Mouse (Mus musculus): ENCODE measurements at regions not wholly inside any gene's neighbourhood (a gene's known extent, or its start where the extent isn't known, plus 50 kb on each side); places are given as distances from the start of the nearest gene placed in this dataset.

DNA sequence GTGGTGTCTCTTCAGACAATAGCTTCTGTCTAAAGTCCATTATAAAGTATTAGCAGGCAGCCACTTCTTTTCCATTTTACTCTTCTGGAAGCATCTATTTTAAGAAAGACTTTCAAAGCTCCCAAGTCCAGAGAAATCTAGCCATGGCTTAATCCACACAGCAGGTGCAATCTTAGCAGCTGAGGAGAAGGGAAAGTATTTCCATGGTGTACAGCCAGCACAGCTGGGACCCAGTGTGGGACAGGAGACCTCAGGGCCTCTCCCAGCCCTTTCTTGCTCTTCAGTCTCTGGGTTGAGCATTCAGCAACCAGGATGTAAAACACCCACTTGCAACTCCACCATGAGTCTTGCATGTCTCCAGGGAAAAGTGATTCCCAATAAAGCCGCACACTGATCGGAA, 202.8 kb downstream of the Gadd45g start:
- no peak for DNase-seq (ENCODE audit: low spot score)

DNA sequence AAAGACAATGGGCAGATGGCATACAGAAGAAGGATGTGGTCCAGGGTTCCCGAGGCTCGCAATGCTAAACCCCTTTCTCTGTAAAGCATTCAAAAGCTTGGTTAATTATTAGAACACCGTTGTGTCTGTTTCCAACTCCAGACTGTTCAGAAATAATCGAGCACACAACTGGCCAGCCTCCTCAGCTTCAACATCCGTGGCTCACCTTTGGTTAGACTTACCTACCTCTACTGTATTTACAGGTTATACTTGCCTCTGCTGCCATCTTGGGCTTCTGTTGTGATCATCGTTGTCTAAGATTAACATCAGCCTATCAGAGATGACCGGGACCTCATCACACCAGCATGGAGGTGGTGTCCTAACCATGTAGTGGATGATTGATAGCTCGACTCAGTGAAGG, 209.3 kb downstream of the Gadd45g start:
- DNase-seq (ENCODE audit: low spot score), result no peak

DNA sequence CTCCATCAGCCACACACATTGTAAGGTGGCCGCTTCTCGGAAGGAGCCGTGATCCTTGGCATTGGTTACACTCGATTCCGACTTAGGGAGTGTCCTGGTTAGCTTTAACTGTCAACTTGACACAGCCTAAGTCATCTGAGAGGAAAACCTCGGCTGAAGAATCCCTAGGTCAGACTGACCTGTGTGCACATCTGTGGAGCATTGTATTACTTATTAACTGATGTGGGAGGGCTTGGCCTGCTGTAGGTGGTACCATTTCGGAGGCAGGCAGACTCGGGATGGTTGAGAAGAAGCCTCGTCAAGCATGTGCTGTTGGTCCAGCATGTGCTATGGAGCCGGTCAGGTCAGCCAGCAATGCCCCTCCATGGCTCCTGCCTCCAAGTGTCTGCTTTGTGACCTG, 211.0 kb downstream of the Gadd45g start:
- DNase-seq (ENCODE audit: low spot score), result no peak

DNA sequence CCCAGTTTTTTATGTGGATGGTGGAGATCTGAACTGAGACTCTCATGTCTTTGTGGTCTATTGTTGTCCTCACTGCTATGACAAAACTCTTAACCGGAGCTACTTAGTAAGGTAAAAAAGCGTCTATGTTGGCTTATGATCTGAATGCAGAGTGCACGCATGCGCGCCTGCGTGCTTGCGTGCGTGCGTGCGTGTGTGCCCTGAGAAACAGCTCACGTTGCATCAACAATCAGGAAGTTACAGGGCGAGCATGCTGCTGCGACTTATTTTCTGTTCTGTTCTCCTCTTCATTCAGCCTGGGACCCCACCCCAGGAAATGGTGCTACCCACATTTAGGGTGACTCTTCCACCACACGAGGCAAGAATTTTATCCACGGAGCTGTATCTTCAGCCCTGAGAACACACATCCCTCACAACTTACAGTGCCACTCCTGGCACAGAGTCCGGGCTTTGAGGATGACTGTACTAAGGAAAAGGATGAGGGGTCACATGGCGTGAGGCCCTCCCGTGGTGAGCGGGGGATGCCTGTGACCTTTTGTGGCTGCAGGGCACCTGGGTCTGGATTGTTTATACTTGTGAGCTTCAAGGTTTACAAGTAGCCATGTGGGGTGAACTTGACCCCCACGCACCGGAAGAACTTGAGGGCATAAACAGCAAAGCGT, 213.4 kb downstream of the Gadd45g start:
- peak; percentile 44 for DNase-seq (ENCODE audit: low spot score)

DNA sequence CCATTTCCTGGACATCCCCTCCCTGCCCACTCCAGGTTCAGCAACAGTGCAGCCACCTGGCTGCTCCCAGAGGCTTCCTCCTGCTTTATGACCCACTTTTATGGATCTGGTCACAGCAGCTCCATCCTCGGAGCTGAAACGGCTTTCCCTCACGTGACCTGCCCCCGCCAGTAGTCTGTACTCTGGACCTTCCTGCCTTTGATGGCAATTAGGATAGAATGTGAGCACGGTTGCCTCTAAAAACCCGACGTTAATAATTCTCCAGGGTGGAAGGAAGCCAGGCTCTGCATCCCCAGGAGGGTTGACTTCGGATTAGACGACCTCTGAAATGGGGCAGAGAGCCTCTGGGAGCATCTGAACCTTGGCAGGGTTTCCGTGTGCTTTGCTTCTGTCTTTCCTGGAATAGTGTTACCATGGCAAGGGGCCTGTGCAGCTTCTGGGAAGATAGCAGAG, 214.0 kb downstream of the Gadd45g start:
- DNase-seq (ENCODE audit: low spot score), result no peak

DNA sequence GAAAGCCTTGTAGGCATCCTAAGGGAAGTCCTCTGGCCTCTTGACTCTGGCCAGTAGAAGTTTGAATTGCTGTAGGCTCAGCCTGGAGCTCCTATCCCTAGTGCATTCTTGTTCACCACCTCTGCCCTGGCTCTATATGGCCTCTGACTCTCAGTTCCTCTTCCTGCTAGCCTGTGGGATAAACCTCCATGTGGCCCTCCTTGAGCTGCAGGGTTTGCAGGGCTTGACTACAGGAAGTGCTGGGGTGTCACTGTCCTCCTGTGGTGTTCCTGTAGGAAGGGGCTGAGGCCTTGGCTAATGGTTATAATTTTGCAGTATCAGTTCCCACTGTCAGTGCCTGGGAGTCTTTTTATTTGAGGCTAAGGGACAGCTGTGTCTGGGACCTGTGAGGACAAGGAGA, 215.0 kb downstream of the Gadd45g start:
- no peak for DNase-seq (ENCODE audit: low spot score)

DNA sequence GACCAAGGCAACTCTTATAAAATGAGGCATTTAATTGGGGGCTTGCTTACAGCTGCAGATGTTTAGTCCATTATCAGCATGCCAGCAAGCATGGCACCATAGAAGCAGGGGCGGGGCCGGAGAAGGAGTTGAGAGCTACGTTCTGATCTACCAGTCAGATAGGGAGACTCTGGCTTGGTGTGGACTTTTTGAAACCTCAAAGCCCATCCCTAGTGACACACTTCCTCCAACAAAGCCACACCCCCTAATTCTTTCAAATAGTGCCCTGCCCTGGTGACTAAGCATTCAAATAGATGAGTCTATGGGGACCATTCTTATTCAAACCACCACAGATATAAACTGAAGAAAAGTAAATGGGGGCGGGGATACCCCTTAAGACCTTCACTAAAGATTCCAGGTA, 215.4 kb downstream of the Gadd45g start:
- no peak for DNase-seq (ENCODE audit: low spot score)

DNA sequence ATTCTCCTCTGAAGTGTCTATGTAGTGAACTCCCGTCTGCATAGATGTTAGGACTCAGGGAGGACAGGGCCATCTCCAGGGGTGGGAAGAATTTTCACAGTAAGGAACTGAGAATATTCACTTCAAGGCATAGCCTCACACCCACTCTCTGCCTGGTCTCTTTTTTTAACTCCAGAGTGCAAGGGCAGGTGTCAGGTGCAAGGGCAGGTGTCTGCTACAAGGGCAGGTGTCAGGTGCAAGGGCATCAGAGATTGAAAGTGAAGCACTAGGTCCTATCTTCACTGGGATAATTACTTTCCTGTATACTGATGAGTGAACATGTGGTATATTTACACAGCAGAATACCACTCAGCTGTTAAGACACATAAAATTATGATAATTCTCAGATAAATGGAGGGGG, 216.1 kb downstream of the Gadd45g start:
- DNase-seq (ENCODE audit: low spot score), result no peak

DNA sequence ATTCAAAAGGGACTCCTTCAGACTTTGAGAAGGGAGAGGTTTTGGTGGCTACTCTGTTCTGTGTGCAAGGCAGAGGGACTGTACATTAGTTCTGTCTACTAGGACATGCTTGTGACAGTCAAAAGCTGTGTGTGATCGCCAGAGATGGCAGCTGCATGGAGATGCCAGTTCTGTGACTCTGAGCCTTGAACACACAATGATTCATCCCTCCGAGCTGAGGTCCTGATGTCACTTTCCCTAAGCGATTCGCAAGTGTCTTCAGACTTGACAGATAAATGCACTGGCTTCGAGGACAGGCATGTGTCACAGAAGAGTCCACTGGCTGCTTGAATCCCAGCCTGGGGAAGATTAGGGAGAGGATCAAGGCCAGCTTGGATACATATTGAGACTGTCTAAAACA, 218.8 kb downstream of the Gadd45g start:
- DNase-seq (ENCODE audit: low spot score), result no peak

DNA sequence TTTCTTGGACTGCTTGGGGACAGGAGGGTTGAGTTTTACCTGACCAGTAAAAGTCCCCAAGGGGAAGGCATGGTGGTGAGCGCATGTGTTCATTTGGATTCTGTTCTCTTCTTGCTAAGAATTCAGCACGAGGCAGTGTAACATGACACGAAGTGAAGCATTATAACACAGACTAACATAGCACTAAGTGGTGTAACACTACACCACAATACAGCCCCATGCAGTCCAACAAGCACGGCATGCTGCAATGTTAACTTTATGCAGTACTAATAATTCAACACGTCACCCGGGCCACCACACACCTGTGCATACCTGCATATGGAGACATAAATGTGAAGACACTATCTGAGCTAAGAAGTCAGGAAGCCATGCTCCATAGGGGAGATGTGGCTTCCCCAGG, 219.2 kb downstream of the Gadd45g start:
- DNase-seq (ENCODE audit: low spot score), result no peak

DNA sequence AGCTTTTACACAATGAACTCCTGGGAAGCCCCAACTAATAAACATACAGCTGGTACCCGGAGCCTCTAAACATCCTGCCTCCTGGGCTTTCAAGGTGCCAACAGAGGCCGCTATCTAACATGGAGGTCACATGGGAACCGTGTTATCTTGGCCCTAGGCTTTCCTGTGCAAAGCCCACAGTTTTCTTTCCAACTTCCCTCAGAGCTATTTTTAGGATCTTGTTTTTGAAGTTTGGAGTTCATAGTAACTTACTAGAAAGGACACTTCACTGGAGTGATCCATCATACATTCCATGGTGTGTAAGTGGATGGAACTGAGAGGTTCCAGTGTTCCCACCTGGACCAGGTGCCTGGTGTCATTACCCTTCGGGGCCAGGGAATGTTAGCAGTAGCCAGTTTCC, 220.6 kb downstream of the Gadd45g start:
- DNase-seq (ENCODE audit: low spot score), result no peak

DNA sequence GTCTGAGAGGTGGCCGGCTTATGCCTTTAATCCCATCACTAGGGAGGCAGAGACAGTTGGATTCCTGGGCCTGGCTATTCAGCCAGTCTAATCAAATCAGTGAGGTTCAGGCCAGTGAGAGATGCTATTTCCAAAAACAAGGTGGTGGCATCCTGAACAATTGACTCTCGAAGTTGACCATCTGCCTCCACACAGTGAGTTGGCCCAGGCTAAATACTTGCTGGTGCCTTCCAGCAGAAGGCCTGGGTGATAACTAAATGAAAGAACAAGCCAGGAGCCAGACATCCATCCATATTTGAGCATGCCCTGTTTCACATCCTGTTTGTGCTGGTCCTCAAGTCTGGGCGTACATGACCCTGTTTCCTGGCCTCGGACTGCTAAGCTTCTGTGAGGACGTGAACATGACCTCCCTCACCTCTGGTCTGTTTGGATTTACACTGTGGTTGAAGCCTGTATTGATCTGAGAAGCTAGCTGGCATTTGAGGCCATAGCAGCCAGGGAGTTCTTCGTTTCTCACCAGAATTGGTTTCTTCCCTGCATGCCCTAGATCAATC, 222.5 kb downstream of the Gadd45g start:
- no peak for DNase-seq (ENCODE audit: low spot score)

DNA sequence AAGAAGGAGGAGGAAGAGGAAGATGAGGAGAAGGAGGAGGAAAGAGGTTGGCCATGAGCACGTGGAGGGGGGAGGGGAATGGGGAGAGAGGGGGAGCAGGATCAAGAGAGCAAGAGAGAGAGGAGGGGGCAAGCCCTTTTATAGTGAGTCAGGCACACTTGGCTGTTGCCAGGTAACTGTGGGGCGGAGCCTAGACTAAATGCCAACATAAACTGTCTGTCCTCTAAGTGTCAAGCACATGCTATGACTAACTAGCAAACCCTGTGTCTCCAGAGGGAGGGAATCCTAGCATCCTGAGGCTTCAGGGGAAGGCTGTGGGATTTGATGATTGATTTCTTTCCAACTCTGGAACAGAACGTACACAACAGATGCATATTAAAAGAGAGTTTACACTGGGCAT, 223.2 kb downstream of the Gadd45g start:
- no peak for DNase-seq (ENCODE audit: low spot score)

DNA sequence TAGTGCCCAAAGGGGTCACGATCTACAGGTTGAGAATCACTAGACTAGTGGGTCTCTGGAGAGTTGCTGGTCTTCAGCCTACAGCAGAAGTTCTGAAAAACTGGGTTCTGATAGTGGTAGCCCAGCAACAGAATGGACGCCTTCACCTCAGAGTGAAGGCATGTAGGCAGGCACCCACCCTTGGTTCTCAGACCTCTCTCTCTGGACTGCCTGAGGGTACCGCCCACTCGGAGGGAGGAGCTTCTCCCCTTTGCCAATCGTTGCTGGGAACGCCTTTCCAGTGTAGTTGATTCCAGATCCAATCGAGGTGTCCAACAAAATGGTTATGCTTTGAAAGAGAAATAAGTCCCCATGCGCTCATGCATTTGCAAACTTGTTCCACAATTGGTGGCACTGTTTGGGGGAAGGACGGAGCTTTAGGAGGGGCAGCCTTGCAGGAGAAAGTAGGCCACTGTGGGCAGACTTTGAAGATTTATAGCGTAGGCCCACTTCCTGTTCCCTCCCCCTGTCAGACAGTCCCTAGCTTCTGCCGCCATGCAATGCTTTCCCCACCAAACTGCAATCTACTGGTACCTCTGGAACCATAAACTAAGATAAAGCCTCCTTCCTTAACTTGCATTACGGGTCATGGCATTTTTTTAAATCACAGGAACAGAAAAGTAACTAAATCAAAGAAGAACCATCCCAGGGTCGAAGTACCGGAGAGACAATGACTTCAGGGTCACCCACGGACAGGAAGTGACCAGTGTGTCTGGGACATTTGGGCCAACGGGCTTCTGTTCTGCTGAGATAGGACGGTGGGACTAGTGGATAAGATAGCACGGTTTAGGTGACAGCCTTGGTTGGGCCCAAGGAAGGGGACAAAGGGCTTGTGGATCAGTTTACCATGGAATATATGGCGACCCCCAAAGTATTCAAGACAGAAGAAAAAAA, 224.5 kb downstream of the Gadd45g start:
- no peak for DNase-seq (ENCODE audit: low spot score)

DNA sequence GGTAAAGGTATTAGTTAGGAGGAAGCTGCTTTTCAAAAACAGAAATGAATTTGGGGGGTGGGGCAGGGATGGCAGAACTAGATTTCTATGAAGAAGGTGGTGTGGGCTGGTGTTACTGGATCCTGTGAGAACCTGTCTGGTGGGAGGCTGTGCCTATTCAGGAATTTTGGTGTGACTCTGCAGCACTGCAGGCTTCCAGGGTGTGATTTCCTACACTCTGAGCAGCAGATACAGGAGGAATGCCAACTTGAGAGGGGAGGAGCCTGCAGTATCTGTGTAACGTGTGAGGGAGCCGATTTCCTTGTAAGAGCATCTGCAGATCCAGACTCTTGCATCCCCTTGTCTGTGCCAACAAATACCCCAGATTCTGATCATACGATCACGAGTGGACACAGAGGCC, 231.1 kb downstream of the Gadd45g start:
- no peak for DNase-seq (ENCODE audit: low spot score)

DNA sequence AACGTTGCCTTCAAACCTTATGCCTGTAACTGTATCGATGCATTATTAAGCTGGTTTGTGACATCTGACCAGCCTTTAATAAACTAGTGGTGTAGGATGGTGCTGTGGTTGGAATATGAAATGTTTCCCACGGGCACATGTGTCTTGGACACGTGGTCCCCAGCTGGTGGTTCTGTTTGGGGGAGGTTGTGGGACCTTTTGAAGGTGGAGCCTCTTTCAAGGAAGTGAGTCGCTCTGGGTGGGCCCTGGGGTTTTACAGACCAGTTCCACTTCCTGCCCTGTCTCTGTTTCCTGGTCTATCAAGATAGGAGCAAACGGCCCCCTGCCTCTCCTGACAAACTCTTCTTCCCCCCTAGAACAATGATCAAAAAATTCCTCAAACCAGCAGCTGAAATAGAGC, 232.1 kb downstream of the Gadd45g start:
- no peak for DNase-seq (ENCODE audit: low spot score)

DNA sequence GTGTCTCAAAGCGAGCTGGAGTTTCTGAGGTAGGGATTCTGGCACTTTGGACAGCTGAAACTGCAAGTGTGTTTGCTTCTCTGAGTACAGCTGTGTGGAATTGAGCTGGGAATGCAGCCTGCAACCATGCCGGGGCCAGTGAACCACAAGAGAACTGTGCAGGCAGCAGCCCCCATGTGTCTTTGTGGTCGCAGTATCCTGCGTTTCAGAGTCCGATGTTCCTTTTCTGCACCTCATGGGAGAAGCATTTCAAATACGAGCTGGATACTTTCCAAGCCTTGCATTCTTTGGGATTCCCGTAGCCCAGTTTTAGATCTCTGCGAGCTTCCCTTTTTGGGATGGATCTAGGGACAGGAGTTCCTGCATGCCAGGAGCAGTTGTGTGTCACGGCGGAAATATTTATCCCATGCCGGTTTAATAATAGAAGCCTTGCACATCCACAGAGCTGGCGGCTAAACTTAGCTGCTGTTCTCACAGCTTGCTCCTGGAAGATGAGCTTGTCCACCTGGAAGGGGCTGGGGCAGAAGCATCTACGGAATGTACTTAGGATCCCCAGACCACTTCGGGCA, 233.3 kb downstream of the Gadd45g start:
- DNase-seq (ENCODE audit: low spot score), result no peak

DNA sequence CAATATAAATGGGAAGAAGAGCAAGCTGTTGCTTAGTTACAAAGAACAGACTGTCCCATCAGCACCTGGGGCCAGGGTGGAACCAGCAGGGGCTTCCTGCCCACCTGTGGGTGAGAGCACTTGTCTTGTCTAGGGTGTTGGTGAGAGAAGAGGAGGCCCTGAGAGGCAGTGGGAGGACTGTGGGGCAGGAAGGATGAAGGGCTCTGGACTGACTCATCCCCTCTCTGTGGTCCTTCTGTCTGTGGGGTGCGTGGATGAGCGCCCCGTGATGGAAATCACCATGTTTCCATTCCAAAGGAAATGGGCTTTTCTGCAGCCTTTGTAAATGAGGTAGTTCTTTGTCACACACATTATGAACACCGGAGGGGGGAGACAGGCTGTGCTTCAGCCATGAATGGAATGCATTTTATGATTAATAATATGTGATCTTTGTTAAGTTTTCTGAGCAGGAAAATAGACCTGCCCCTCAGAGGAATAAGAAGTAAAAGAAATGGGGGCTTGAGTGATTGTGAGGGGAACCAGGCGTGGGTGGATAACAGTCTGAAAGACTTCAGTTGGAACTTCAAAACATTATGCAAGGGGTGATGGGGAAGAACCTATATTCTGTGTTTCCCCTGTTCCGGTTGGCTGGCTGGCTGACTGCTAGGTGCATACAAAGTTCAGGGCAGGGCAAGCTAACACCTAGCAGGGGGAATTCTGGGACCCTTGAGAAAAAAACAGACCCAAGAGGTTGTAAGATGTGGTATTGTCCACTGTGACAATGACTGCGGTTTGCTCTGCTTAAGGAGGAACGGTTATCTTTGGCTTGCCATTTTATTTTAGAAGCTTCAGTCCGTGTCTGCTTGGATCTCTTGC, 237.3 kb downstream of the Gadd45g start:
- DNase-seq (ENCODE audit: low spot score), result no peak

DNA sequence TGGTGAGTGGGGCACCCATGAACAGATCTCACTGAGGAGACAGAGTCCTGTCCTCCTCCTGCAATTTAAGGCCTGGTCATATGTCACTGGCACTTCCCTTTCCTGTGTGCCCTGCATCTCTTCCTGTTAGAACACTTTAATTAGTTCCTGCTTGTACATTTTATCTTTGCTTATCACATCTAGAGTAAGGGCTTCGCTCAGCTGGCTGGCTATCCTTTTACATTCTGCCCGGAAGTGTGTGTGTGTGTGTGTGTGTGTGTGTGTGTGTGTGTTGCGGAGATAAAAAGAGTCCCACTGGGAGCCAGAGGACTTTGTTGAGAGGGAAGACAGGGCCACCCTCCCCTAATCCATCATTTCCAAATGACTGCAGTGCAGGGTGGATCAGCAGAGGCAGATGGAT, 238.6 kb downstream of the Gadd45g start:
- peak; percentile 28 for DNase-seq (ENCODE audit: low spot score)

DNA sequence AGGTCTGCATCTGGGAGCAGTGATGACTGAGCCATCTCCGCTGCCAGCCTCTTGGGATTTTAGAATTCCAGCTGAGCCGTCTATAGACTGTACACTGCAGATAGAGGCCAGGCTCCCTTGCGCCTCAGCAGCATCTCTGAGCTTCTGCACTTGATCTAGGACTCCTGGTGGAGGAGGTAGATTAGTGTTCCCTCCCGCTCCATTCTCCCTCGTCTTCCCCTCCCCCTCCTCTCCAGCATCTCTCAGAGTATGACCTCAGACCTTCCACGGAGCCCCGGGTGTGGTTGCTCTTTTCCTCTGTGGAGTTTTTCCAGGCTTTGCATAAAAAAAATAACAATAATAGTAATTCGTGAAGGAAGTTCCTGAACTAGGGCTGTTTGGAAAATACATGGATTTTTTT, 241.8 kb downstream of the Gadd45g start:
- DNase-seq (ENCODE audit: low spot score), result no peak

DNA sequence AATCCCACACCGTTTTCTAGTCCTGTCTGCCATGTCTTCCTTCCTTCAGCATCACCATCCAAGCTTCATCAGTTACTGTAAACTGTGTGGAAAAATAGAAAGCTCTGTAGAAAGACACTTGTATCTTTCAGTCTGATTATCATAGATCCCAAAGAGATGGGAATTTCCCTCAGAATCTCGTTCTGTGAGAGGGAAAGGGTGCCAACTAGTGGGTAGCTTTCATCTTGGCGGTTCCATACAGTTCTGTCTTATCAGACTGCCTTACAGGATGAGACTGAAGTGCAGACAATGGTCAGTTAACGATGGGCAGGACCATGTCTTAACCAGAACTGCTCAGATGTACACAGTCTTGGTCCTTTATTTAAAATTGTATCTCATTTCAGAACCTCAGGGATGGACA, 243.9 kb downstream of the Gadd45g start:
- DNase-seq (ENCODE audit: low spot score), result no peak

DNA sequence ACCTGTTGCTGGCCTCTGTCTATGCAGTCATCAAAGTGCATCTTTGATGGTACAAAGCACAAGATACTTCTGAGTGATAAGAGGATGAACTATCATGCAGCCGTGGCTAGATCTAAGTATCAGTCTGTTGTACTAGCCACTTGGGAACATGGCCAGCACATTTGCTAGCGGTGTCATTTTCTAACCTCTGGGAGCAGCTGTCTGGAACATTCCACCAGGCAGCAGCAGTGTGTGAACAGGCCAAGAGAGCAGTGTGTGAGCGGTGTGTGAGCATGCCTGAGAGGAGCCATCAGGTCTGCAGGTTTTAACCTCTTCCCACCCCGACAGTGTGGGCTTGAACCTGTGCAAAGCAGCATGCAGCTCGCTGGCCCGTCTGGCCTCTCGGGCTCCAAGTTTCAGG, 248.3 kb downstream of the Gadd45g start:
- DNase-seq (ENCODE audit: low spot score), result no peak
